Mouse (Mus musculus): ENCODE data around the gene Gm20388. TPM values are rescaled to one million over a fixed set of nuclear protein-coding genes. Genes with fewer than 3 reads are reported as not detected.
A peak's percentile ranks its signal among the peaks of the same experiment; 100 is the strongest.

Gm20388 gene
- total RNA-seq, 2 experiments from 2014 or later = 4.0 TPM; not detected in 1

GRCm38 (mm10) chr8:121360001-121360400 is 1449.4 kb downstream of the Gm20388 start:
- DNase-seq = no peak

- no peak for DNase-seq
These were observed 1450.5 kb downstream of the Gm20388 start for GRCm38 (mm10) chr8:121361166-121361565.

GRCm38 (mm10) chr8:121364646-121365045 is 1454.0 kb downstream of the Gm20388 start:
- no peak for DNase-seq

GRCm38 (mm10) chr8:121365150-121365549 is 1454.5 kb downstream of the Gm20388 start:
- DNase-seq = no peak

- no peak for DNase-seq
These were observed 1456.0 kb downstream of the Gm20388 start for GRCm38 (mm10) chr8:121366655-121367054.

GRCm38 (mm10) chr8:121368799-121369198 is 1458.2 kb downstream of the Gm20388 start:
- peak; percentile 26 to 31 for DNase-seq

- DNase-seq = no peak
These were observed 1458.7 kb downstream of the Gm20388 start for GRCm38 (mm10) chr8:121369378-121369777.

GRCm38 (mm10) chr8:121371287-121371686 is 1460.6 kb downstream of the Gm20388 start:
- DNase-seq = no peak

- DNase-seq = peak in 1 of 2 experiments; percentile 27
These were observed 1461.4 kb downstream of the Gm20388 start for GRCm38 (mm10) chr8:121371911-121372638.

- peak in 1 of 2 experiments; percentile 57 for DNase-seq
These were observed 1462.0 kb downstream of the Gm20388 start for GRCm38 (mm10) chr8:121372639-121372986.

GRCm38 (mm10) chr8:121374284-121374683 is 1463.6 kb downstream of the Gm20388 start:
- DNase-seq = no peak

- peak; percentile 54 to 74 for DNase-seq
These were observed 1464.1 kb downstream of the Gm20388 start for GRCm38 (mm10) chr8:121374777-121375176.

- DNase-seq = peak; percentile 90 to 95
These were observed 1465.7 kb downstream of the Gm20388 start for GRCm38 (mm10) chr8:121376116-121376950.

- no peak for DNase-seq
These were observed 1467.0 kb downstream of the Gm20388 start for GRCm38 (mm10) chr8:121377680-121378079.

- no peak for DNase-seq
These were observed 1468.7 kb downstream of the Gm20388 start for GRCm38 (mm10) chr8:121379387-121379786.

GRCm38 (mm10) chr8:121382583-121383241 is 1472.1 kb downstream of the Gm20388 start:
- DNase-seq = peak; percentile 85

- DNase-seq = peak in 1 of 2 experiments; percentile 17
These were observed 1474.9 kb downstream of the Gm20388 start for GRCm38 (mm10) chr8:121385540-121385939.

GRCm38 (mm10) chr8:121390608-121391007 is 1480.0 kb downstream of the Gm20388 start:
- peak; percentile 20 to 42 for DNase-seq

GRCm38 (mm10) chr8:121391254-121391653 is 1480.6 kb downstream of the Gm20388 start:
- no peak for DNase-seq

- DNase-seq = no peak
These were observed 1481.1 kb downstream of the Gm20388 start for GRCm38 (mm10) chr8:121391771-121392170.

- DNase-seq = no peak
These were observed 1481.8 kb downstream of the Gm20388 start for GRCm38 (mm10) chr8:121392482-121392881.

GRCm38 (mm10) chr8:121393111-121393510 is 1482.5 kb downstream of the Gm20388 start:
- peak; percentile 38 to 61 for DNase-seq

GRCm38 (mm10) chr8:121394686-121395085 is 1484.0 kb downstream of the Gm20388 start:
- DNase-seq = no peak
